Mouse (Mus musculus) brain, embryonic 14.5 days (tissue): ENCODE results near the gene Taf15.

Source experiments
- CTCF ChIP-seq: fragments of 200-500 bp; IDR thresholded peaks from 2 replicates; pipeline ENCODE4 v1.5.1; 2012; ENCODE audit warnings: inconsistent platforms, mild to moderate bottlenecking, moderate library complexity, borderline replicate concordance; ENCODE audit not compliant: insufficient read depth, insufficient read length; ENCODE audit errors: extremely low read depth
- POLR2A ChIP-seq: fragments of 200-500 bp; IDR thresholded peaks from 2 replicates; pipeline ENCODE4 v1.6.1; 2012; ENCODE audit warnings: mild to moderate bottlenecking, inconsistent platforms, borderline replicate concordance; ENCODE audit not compliant: poor library complexity, insufficient read depth, insufficient read length, severe bottlenecking; ENCODE audit errors: extremely low read depth

DNA sequence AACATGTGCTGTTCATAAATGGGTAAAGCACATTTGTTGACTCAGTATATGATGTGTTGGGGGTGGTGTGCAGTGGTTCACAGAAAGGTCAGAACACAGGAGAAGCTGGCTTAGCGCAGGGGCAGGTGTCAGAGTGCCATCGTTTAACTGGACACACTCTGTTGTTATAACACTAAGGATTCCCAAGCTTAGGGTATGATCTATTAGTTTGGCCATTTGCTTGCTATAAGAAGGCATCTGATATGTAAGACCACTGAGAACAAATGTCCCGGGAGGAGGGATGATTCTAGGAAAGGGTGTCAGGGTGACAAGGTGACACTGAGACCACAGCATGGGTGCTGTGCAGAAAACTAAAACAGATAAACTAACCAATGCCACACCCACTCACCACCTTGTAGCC is 63.9 kb downstream of the Taf15 start:
- TF ChIP-seq POLR2A (no peak), CTCF (no peak)
